Mouse (Mus musculus) hindbrain, embryonic 10.5 days (tissue): ENCODE results near the gene Lsamp. TPM values are rescaled to one million over a fixed set of nuclear protein-coding genes. Genes with fewer than 3 reads are reported as not detected.
A peak's percentile ranks its signal among the peaks of the same experiment; 100 is the strongest.

ENCODE experiments used
- DNase-seq: peaks from one replicate; pipeline ENCODE4 v3.0.0-alpha.2; 2017; ENCODE audit warnings: low spot score
- H3K27ac ChIP-seq: fragments of 300-500 bp; sonication (generic); 2 replicates; pipeline ENCODE4 v1.5.1; 2016; ENCODE audit warnings: mild to moderate bottlenecking, moderate library complexity
- H3K27me3 ChIP-seq: fragments of 300-500 bp; sonication (generic); 2 replicates; pipeline ENCODE4 v1.6.1; 2016; ENCODE audit warnings: mild to moderate bottlenecking; ENCODE audit not compliant: poor library complexity, insufficient read depth, severe bottlenecking
- H3K36me3 ChIP-seq: fragments of 300-500 bp; sonication (generic); 2 replicates; pipeline ENCODE4 v1.6.1; 2016; ENCODE audit warnings: mild to moderate bottlenecking, moderate library complexity
- H3K4me1 ChIP-seq: fragments of 300-500 bp; sonication (generic); replicated peaks from 2 replicates; pipeline ENCODE4 v1.6.1; 2016; ENCODE audit warnings: mild to moderate bottlenecking
- H3K4me3 ChIP-seq: fragments of 300-500 bp; sonication (generic); 2 replicates; pipeline ENCODE4 v1.5.1; 2016; ENCODE audit warnings: mild to moderate bottlenecking, moderate library complexity
- H3K9me3 ChIP-seq: fragments of 300-500 bp; sonication (generic); 2 replicates; pipeline ENCODE4 v1.6.1; 2016; ENCODE audit warnings: mild to moderate bottlenecking, moderate library complexity
- WGBS: fragments of 180-500 bp; shearing (Covaris S2); methylation state at CpG from one replicate; pipeline ENCODE4 v1.1.7; 2016; 5-methylcytosine and 5-hydroxymethylcytosine counted together
- polyA plus RNA-seq: library from polyadenylated mRNA; unstranded; fragments of >200 nt; fragmentation: Nextera tagmentation; extraction: Ambion mirVana; gene quantifications from 2 replicates; pipeline ENCODE4 v1.2.1, GENCODE M21; 2016

Lsamp gene
- polyA plus RNA-seq, 1 experiment from 2014 or later: 17.2 TPM

DNA sequence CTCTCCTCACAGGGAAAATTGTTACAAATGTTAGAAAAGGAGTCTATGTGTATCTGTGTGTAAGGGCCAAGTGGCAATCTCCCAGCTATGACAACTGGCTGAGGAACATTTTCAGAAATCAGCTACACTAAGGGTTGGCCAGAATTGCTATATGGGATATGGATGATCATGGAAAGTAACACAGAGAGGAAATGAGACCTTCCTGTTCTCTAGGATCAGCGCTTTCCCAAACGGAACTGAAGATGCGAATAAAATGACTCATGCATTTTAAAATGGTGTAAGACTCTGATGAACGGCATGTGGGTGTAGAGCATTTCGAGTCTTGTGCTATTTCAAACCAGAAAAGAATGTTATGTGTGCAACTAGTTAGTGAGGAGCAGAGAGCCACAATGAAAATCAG lies 462.4 kb downstream of the Lsamp start:
- WGBS: 94% methylated on average over 5 of the region's 5 CpGs
- no peaks in the 10 kb centered on the region for H3K36me3 ChIP-seq
- no peak overlapping the region for H3K27ac ChIP-seq
- H3K27me3 ChIP-seq: no peaks in the 10 kb centered on the region
- H3K4me1 ChIP-seq: no peaks in the 10 kb centered on the region
- DNase-seq: no peak
- no peak overlapping the region for H3K4me3 ChIP-seq
- H3K9me3 ChIP-seq: no peaks in the 10 kb centered on the region

- no peak for DNase-seq
- Histone ChIP-seq H3K4me1 (no peaks in the 10 kb centered on the region), H3K9me3 (no peaks in the 10 kb centered on the region), H3K27me3 (no peaks in the 10 kb centered on the region), H3K27ac (no peak overlapping the region), H3K4me3 (no peak overlapping the region), H3K36me3 (no peaks in the 10 kb centered on the region)
- 81% methylated on average over 15 of the region's 15 CpGs for WGBS
These were observed 479.4 kb downstream of the Lsamp start for GRCm38 (mm10) chr16:40463411-40464058.

- Histone ChIP-seq H3K4me1 (no peaks in the 10 kb centered on the region), H3K9me3 (no peaks in the 10 kb centered on the region), H3K4me3 (no peak overlapping the region), H3K27me3 (no peaks in the 10 kb centered on the region), H3K36me3 (no peaks in the 10 kb centered on the region), H3K27ac (no peak overlapping the region)
- DNase-seq: peak; percentile 11
- WGBS: 22% methylated on average over 8 of the region's 8 CpGs
These were observed 482.4 kb downstream of the Lsamp start for GRCm38 (mm10) chr16:40466596-40466995.

DNA sequence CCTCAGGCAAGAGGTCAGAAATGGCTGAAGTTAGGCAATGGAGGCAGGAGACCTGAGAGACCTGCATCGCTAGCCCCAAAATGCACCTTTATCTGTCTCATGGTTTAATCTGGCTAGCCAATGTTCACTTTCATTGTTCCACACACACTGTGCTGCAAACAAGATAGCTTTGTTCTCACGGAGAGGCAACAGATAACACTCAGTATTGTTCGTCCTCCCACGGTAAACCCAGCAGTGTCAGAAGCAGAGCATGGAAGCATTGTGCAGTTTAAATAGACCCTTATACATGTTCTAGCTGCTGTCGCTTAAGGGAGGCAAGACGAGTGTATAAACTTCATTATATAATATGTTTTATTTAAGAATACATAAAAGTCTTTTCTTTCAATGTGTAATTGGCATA lies 486.8 kb downstream of the Lsamp start:
- no peak for DNase-seq
- Histone ChIP-seq H3K4me1 (0 out of 2 replicates have a peak, but pooled peaks cover 4% of the 10 kb centered on the region), H3K9me3 (no peaks in the 10 kb centered on the region), H3K36me3 (no peaks in the 10 kb centered on the region), H3K27me3 (no peaks in the 10 kb centered on the region), H3K4me3 (no peak overlapping the region), H3K27ac (no peak overlapping the region)
- 72% methylated on average over 6 of the region's 6 CpGs for WGBS

GRCm38 (mm10) chr16:40471967-40472366 lies 487.8 kb downstream of the Lsamp start:
- WGBS: 71% methylated on average over 5 of the region's 5 CpGs
- H3K36me3 ChIP-seq: no peaks in the 10 kb centered on the region
- DNase-seq: no peak

GRCm38 (mm10) chr16:40491606-40492005 lies 507.4 kb downstream of the Lsamp start:
- no peak overlapping the region for H3K4me3 ChIP-seq
- no peaks in the 10 kb centered on the region for H3K9me3 ChIP-seq
- no peak for DNase-seq
- no peak overlapping the region for H3K27ac ChIP-seq
- WGBS: 88% methylated on average over 2 of the region's 2 CpGs
- no peaks in the 10 kb centered on the region for H3K36me3 ChIP-seq
- H3K4me1 ChIP-seq: no peaks in the 10 kb centered on the region
- H3K27me3 ChIP-seq: no peaks in the 10 kb centered on the region

More at GRCm38 (mm10) chr16:40471967-40472366, 487.8 kb downstream of the Lsamp start:
- no peak overlapping the region for H3K27ac ChIP-seq
- H3K27me3 ChIP-seq: no peaks in the 10 kb centered on the region
- no peaks in the 10 kb centered on the region for H3K9me3 ChIP-seq
- no peak overlapping the region for H3K4me3 ChIP-seq
- H3K4me1 ChIP-seq: 0 out of 2 replicates have a peak, but pooled peaks cover 4% of the 10 kb centered on the region

DNA sequence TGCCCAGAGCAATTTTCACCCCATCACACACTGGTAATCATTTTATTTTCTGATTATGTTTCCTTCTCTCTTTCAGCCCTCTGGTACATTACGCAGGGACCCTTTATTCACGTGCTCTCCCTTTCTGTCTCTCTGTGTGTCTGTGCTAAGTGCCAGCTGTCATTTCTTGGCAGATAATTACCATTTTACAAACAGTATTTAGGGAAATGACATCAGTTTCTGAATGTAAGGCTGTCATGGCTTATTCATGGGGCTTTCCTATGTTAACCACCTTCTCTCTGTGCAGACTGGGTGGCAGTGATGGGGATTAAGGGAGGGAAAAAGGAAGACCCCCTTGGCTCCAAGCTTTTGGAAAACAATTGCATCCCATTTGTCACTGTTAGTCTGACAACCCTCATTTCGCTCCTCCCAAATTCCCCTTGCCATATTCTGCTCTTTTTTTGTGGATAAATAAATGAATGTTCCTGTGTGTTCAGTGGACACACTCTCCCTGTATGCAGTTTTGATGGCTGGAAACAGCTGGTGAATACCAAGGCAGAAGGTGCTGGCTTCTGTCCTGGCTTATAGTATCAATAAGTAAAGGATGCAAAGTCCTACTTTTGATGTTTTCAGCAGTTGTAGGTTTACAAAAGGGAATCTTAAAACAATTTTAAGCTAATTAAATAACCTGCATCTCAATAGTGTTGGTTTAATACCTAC lies 520.2 kb downstream of the Lsamp start:
- Histone ChIP-seq H3K9me3 (no peaks in the 10 kb centered on the region), H3K27me3 (no peaks in the 10 kb centered on the region), H3K36me3 (no peaks in the 10 kb centered on the region), H3K4me1 (no peaks in the 10 kb centered on the region), H3K4me3 (no peak overlapping the region), H3K27ac (no peak overlapping the region)
- WGBS: 63% methylated on average over 3 of the region's 3 CpGs
- no peak for DNase-seq

GRCm38 (mm10) chr16:40509146-40510030 lies 525.2 kb downstream of the Lsamp start:
- H3K36me3 ChIP-seq: no peaks in the 10 kb centered on the region
- WGBS: 81% methylated on average over 7 of the region's 7 CpGs
- H3K9me3 ChIP-seq: no peaks in the 10 kb centered on the region
- H3K4me3 ChIP-seq: no peak overlapping the region
- H3K27ac ChIP-seq: no peak overlapping the region
- DNase-seq: no peak
- H3K4me1 ChIP-seq: no peaks in the 10 kb centered on the region
- no peaks in the 10 kb centered on the region for H3K27me3 ChIP-seq

DNA sequence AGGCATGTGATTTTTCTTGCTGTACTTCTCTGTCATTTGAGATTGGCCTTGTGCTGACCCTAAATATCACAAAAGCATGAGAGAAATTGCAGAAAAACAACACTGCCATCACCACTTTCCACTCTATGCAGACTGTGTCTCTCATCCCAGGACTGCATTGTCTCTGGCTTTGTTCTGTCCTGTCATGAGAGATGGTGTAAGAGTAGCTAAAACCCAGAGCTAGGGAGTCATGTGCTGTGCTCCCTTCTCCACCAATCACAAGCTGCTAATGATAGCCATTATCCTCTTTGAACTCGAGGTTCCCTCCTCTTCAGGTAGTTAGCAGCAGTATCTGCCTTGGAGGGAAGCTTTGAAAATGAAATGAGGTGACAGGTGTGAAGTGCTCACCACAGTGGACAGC lies 552.6 kb downstream of the Lsamp start:
- Histone ChIP-seq H3K36me3 (no peaks in the 10 kb centered on the region), H3K4me1 (peaks cover 6% of the 10 kb centered on the region; the same call in 1 of the 2 replicates), H3K27me3 (no peaks in the 10 kb centered on the region), H3K4me3 (no peak overlapping the region), H3K9me3 (no peaks in the 10 kb centered on the region), H3K27ac (no peak overlapping the region)
- 40% methylated on average over 1 of the region's 1 CpGs for WGBS
- DNase-seq: no peak

- no peaks in the 10 kb centered on the region for H3K9me3 ChIP-seq
- WGBS: 95% methylated on average over 4 of the region's 4 CpGs
- no peaks in the 10 kb centered on the region for H3K4me1 ChIP-seq
- no peak overlapping the region for H3K4me3 ChIP-seq
- H3K36me3 ChIP-seq: no peaks in the 10 kb centered on the region
- no peak for DNase-seq
- H3K27ac ChIP-seq: no peak overlapping the region
- H3K27me3 ChIP-seq: no peaks in the 10 kb centered on the region
These were observed 565.5 kb downstream of the Lsamp start for GRCm38 (mm10) chr16:40549663-40550062.

- H3K4me1 ChIP-seq: no peaks in the 10 kb centered on the region
- 90% methylated on average over 1 of the region's 1 CpGs for WGBS
- H3K9me3 ChIP-seq: no peaks in the 10 kb centered on the region
- no peaks in the 10 kb centered on the region for H3K36me3 ChIP-seq
- no peak for DNase-seq
- H3K4me3 ChIP-seq: no peak overlapping the region
- H3K27me3 ChIP-seq: no peaks in the 10 kb centered on the region
- H3K27ac ChIP-seq: no peak overlapping the region
These were observed 571.4 kb downstream of the Lsamp start for GRCm38 (mm10) chr16:40555608-40556007.

GRCm38 (mm10) chr16:40557680-40558249 lies 573.6 kb downstream of the Lsamp start:
- H3K36me3 ChIP-seq: no peaks in the 10 kb centered on the region
- 88% methylated on average over 5 of the region's 5 CpGs for WGBS
- no peak overlapping the region for H3K27ac ChIP-seq
- DNase-seq: no peak
- H3K4me3 ChIP-seq: no peak overlapping the region
- H3K27me3 ChIP-seq: no peaks in the 10 kb centered on the region
- no peaks in the 10 kb centered on the region for H3K4me1 ChIP-seq
- no peaks in the 10 kb centered on the region for H3K9me3 ChIP-seq
